Mouse (Mus musculus): ENCODE results near the gene Fsd1.
"Not testable (repeated sequence)": the region's sequence is repeated elsewhere in the genome, so short reads cannot be mapped to it uniquely, and the experiment has no call there.

Fsd1 gene

GRCm38 (mm10) chr17:55986030-55986961 is at the start of gene Fsd1:
TSS of gene Fsd1 (plus strand) at chr17:55986509.
- DNase-seq: peak; percentile 85

- not testable (repeated sequence) for DNase-seq
These were observed 41.9 kb upstream of the Fsd1 start for GRCm38 (mm10) chr17:55944387-55944865.

- peak; percentile 90 for DNase-seq
These were observed 41.2 kb upstream of the Fsd1 start for GRCm38 (mm10) chr17:55944866-55945682.

- no peak for DNase-seq
These were observed 40.6 kb upstream of the Fsd1 start for GRCm38 (mm10) chr17:55945696-55946095.

- DNase-seq: no peak
These were observed 37.7 kb upstream of the Fsd1 start for GRCm38 (mm10) chr17:55948647-55949046.

- DNase-seq: no peak
These were observed 36.9 kb upstream of the Fsd1 start, which contains the start of gene Zfp119b for GRCm38 (mm10) chr17:55949400-55949799. TSS of gene Zfp119b (minus strand) at chr17:55949500.

GRCm38 (mm10) chr17:55950601-55951000 is 35.7 kb upstream of the Fsd1 start:
- no peak for DNase-seq

- DNase-seq: no peak
These were observed 34.3 kb upstream of the Fsd1 start for GRCm38 (mm10) chr17:55952041-55952440.

GRCm38 (mm10) chr17:55952447-55953027 is 33.8 kb upstream of the Fsd1 start, which contains the start of gene Ebi3:
TSS of gene Ebi3 (plus strand) at chr17:55952640.
- no peak for DNase-seq

- no peak for DNase-seq
These were observed 32.6 kb upstream of the Fsd1 start for GRCm38 (mm10) chr17:55953751-55954150.

GRCm38 (mm10) chr17:55954229-55954628 is 32.1 kb upstream of the Fsd1 start:
- DNase-seq: no peak

- DNase-seq: peak; percentile 87
These were observed 30.2 kb upstream of the Fsd1 start for GRCm38 (mm10) chr17:55956129-55956528.

GRCm38 (mm10) chr17:55956591-55956990 is 29.7 kb upstream of the Fsd1 start:
- no peak for DNase-seq

- peak; percentile 79 for DNase-seq
These were observed 29.1 kb upstream of the Fsd1 start for GRCm38 (mm10) chr17:55957168-55957567.

GRCm38 (mm10) chr17:55957726-55958583 is 28.4 kb upstream of the Fsd1 start:
- no peak for DNase-seq

- DNase-seq: no peak
These were observed 27.8 kb upstream of the Fsd1 start for GRCm38 (mm10) chr17:55958584-55958886.

GRCm38 (mm10) chr17:55958918-55959728 is 27.2 kb upstream of the Fsd1 start, which contains the start of gene Yju2:
TSS of gene Yju2 (plus strand) at chr17:55959099.
- peak; percentile 87 for DNase-seq

GRCm38 (mm10) chr17:55959946-55960740 is 26.2 kb upstream of the Fsd1 start:
- DNase-seq: no peak

GRCm38 (mm10) chr17:55960791-55961190 is 25.5 kb upstream of the Fsd1 start:
- DNase-seq: no peak

- DNase-seq: no peak
These were observed 24.7 kb upstream of the Fsd1 start for GRCm38 (mm10) chr17:55961631-55962030.
